Mouse (Mus musculus): ENCODE measurements around the gene Rad9a. TPM values are rescaled to one million over a fixed set of nuclear protein-coding genes. Genes with fewer than 3 reads are reported as not detected.

The Rad9a gene
- polyA plus RNA-seq, 2 experiments = 14.3 to 20.8 TPM

GRCm38 (mm10) chr19:4148819-4149218 lies 52.6 kb downstream of the Rad9a start:
- H3K36me3 ChIP-seq (replicated peaks; ENCODE audit: control insufficient read depth, insufficient read depth, low read depth) = 0 out of 2 replicates have a peak, but pooled peaks cover 3% of the 10 kb centered on the region
- peak overlapping the region; percentile 88 for H3K4me2 ChIP-seq (ENCODE audit: low read depth)
- H3K9me3 ChIP-seq (ENCODE audit: control insufficient read depth, low read length) = no peaks in the 10 kb centered on the region
- no peaks in the 10 kb centered on the region for H3K27me3 ChIP-seq (ENCODE audit: control insufficient read depth, insufficient read depth, low read length)
- no peak for TF ChIP-seq CTCF (IDR thresholded peaks at IDR 0.05; ENCODE audit: low read depth)
- TF ChIP-seq EP300 (IDR thresholded peaks at IDR 0.05; ENCODE audit: low read depth) = no peak
- under 1% methylated on average over 8 of the region's 8 CpGs for WGBS (ENCODE audit: insufficient replicate concordance)
- H3K4me1 ChIP-seq (replicated peaks; ENCODE audit: control insufficient read depth in 2 of 2, insufficient read depth in 2 of 2, low read length in 1 of 2) = peaks cover 4 to 12% of the 10 kb centered on the region in 2 experiments
- peak overlapping the region; percentile 70 for H3K27ac ChIP-seq
- DNase-seq (ENCODE audit: low read depth in 3 of 3, low spot score in 3 of 3) (no peak), ATAC-seq (ENCODE audit: insufficient read depth) (peak; percentile 36; the same call in 1 of the 2 replicates)
- peak overlapping the region; percentile 78 to 94 for H3K4me3 ChIP-seq (ENCODE audit: insufficient read depth in 1 of 2, low read depth in 2 of 2, low read length in 2 of 2)
- H3K9ac ChIP-seq (replicated peaks) = peak overlapping the region; percentile 91

DNA sequence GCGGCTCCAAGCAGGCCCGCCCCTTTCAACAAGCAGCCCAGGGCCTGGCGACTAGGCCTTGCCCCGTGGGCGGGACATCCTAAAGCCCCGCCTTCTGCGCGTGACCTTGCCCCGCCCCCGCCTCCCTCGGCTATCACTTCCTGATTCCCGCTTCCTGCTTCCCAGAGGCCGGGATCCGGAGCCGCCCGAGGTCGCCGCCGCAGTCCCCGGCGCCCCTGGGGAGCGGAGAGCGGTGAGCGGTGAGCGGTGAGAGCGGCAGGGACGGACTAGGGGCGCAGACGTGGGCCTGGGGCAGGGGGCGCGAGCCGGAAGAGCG lies 53.0 kb downstream of the Rad9a start, which contains the start of gene Coro1b:
Coro1b (plus strand) TSS at position 129 of the 316 bp plus-strand sequence.
- Histone ChIP-seq H3K4me1 (replicated peaks; ENCODE audit: control insufficient read depth in 2 of 2, insufficient read depth in 2 of 2, low read length in 1 of 2) (peaks cover 4 to 12% of the 10 kb centered on the region in 2 experiments), H3K9me3 (ENCODE audit: control insufficient read depth, low read length) (no peaks in the 10 kb centered on the region)
- peak; percentile 90 for ATAC-seq (ENCODE audit: insufficient read depth)

GRCm38 (mm10) chr19:4147782-4148490 lies 53.5 kb downstream of the Rad9a start:
- DNase-seq (ENCODE audit: low read depth in 3 of 3, low spot score in 3 of 3) (no peak), ATAC-seq (ENCODE audit: insufficient read depth) (peak; percentile 26)
- no peak overlapping the region for H3K27ac ChIP-seq
- no peaks in the 10 kb centered on the region for H3K27me3 ChIP-seq (ENCODE audit: control insufficient read depth, insufficient read depth, low read length)
- peak overlapping the region; percentile 35; the same call in 1 of the 2 replicates for H3K9ac ChIP-seq (replicated peaks)
- H3K4me1 ChIP-seq (replicated peaks; ENCODE audit: control insufficient read depth in 2 of 2, insufficient read depth in 2 of 2, low read length in 1 of 2) = peaks cover 4 to 12% of the 10 kb centered on the region in 2 experiments
- H3K4me2 ChIP-seq (ENCODE audit: low read depth) = peak overlapping the region; percentile 88
- WGBS (ENCODE audit: insufficient replicate concordance) = 40% methylated on average over 9 of the region's 9 CpGs
- TF ChIP-seq EP300 (IDR thresholded peaks at IDR 0.05; ENCODE audit: low read depth) (no peak), CTCF (IDR thresholded peaks at IDR 0.05; ENCODE audit: low read depth) (no peak)
- H3K36me3 ChIP-seq (replicated peaks; ENCODE audit: control insufficient read depth, insufficient read depth, low read depth) = 0 out of 2 replicates have a peak, but pooled peaks cover 3% of the 10 kb centered on the region
- no peaks in the 10 kb centered on the region for H3K9me3 ChIP-seq (ENCODE audit: control insufficient read depth, low read length)
- peak overlapping the region; percentile 38 to 94; a peak in 3 of 4 replicates for H3K4me3 ChIP-seq (ENCODE audit: insufficient read depth in 1 of 2, low read depth in 2 of 2, low read length in 2 of 2)

More for the DNA sequence above, 53.0 kb downstream of the Rad9a start, which contains the start of gene Coro1b:
- H3K4me2 ChIP-seq (ENCODE audit: low read depth) = peak within 1 kb of the TSS; percentile 88
- peak within 1 kb of the TSS; percentile 91 for H3K9ac ChIP-seq (replicated peaks)
- no peaks in the 10 kb centered on the region for H3K27me3 ChIP-seq (ENCODE audit: control insufficient read depth, insufficient read depth, low read length)
- peak within 1 kb of the TSS; percentile 70 for H3K27ac ChIP-seq
- 0 out of 2 replicates have a peak, but pooled peaks cover 3% of the 10 kb centered on the region for H3K36me3 ChIP-seq (replicated peaks; ENCODE audit: control insufficient read depth, insufficient read depth, low read depth)
- peak; percentile 77 to 83 (median 78) for DNase-seq (ENCODE audit: low read depth in 3 of 3, low spot score in 3 of 3)
- TF ChIP-seq CTCF (IDR thresholded peaks at IDR 0.05; ENCODE audit: low read depth) (no peak), EP300 (IDR thresholded peaks at IDR 0.05; ENCODE audit: low read depth) (no peak)
- H3K4me3 ChIP-seq (ENCODE audit: insufficient read depth in 1 of 2, low read depth in 2 of 2, low read length in 2 of 2) = peak within 1 kb of the TSS; percentile 78 to 94
- WGBS (ENCODE audit: insufficient replicate concordance) = under 1% methylated on average over 29 of the region's 33 CpGs

DNA sequence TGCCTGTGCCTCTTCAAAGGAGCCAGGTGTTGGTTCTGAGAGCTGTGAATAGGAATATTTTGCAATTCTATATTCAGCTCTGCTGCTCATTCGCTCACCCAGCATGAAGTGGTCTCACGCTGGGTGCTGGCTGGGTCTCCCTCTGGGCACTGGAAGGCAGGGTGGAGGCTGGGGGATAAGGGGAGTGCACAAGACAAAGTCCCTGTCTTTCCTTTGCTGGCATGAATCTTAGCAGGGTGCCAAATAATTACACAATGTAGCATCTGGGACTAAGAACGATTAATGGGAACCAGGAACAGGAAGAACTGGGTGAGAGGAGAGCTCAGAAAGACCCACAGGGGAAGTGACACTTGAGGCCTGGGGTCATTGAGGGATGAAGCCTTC lies 54.4 kb downstream of the Rad9a start:
- H3K9me3 ChIP-seq (ENCODE audit: control insufficient read depth, low read length) = no peaks in the 10 kb centered on the region
- H3K9ac ChIP-seq (replicated peaks) = no peak overlapping the region
- no peak overlapping the region for H3K4me2 ChIP-seq (ENCODE audit: low read depth)
- no peak overlapping the region for H3K27ac ChIP-seq
- peaks cover 4 to 12% of the 10 kb centered on the region in 2 experiments for H3K4me1 ChIP-seq (replicated peaks; ENCODE audit: control insufficient read depth in 2 of 2, insufficient read depth in 2 of 2, low read length in 1 of 2)
- H3K27me3 ChIP-seq (ENCODE audit: control insufficient read depth, insufficient read depth, low read length) = no peaks in the 10 kb centered on the region
- DNase-seq (ENCODE audit: low read depth in 3 of 3, low spot score in 3 of 3) (no peak), ATAC-seq (ENCODE audit: insufficient read depth) (no peak)
- 57% methylated on average over 3 of the region's 3 CpGs for WGBS (ENCODE audit: insufficient replicate concordance)
- H3K36me3 ChIP-seq (replicated peaks; ENCODE audit: control insufficient read depth, insufficient read depth, low read depth) = 0 out of 2 replicates have a peak, but pooled peaks cover 3% of the 10 kb centered on the region
- TF ChIP-seq CTCF (IDR thresholded peaks at IDR 0.05; ENCODE audit: low read depth) (no peak), EP300 (IDR thresholded peaks at IDR 0.05; ENCODE audit: low read depth) (no peak)
- no peak overlapping the region for H3K4me3 ChIP-seq (ENCODE audit: insufficient read depth in 1 of 2, low read depth in 2 of 2, low read length in 2 of 2)

- Histone ChIP-seq H3K9me3 (ENCODE audit: control insufficient read depth, low read length) (no peaks in the 10 kb centered on the region), H3K27me3 (ENCODE audit: control insufficient read depth, insufficient read depth, low read length) (no peaks in the 10 kb centered on the region), H3K4me2 (ENCODE audit: low read depth) (no peak overlapping the region), H3K27ac (no peak overlapping the region), H3K4me3 (ENCODE audit: insufficient read depth in 1 of 2, low read depth in 2 of 2, low read length in 2 of 2) (no peak overlapping the region), H3K4me1 (replicated peaks; ENCODE audit: control insufficient read depth in 2 of 2, insufficient read depth in 2 of 2, low read length in 1 of 2) (peaks cover 4 to 12% of the 10 kb centered on the region in 2 experiments), H3K36me3 (replicated peaks; ENCODE audit: control insufficient read depth, insufficient read depth, low read depth) (0 out of 2 replicates have a peak, but pooled peaks cover 3% of the 10 kb centered on the region), H3K9ac (replicated peaks) (no peak overlapping the region)
- TF ChIP-seq EP300 (IDR thresholded peaks at IDR 0.05; ENCODE audit: low read depth) (no peak), CTCF (IDR thresholded peaks at IDR 0.05; ENCODE audit: low read depth) (no peak)
- ATAC-seq (ENCODE audit: insufficient read depth) = no peak
- no peak for DNase-seq (ENCODE audit: low read depth in 3 of 3, low spot score in 3 of 3)
- 66% methylated on average over 12 of the region's 12 CpGs for WGBS (ENCODE audit: insufficient replicate concordance)
Measured at GRCm38 (mm10) chr19:4146366-4147021, 55.0 kb downstream of the Rad9a start.
